Mouse (Mus musculus) left cerebral cortex, postnatal 14 days (tissue): ENCODE measurements around the gene Esr1. TPM values are rescaled to one million over a fixed set of nuclear protein-coding genes. Genes with fewer than 3 reads are reported as not detected.
A peak's percentile ranks its signal among the peaks of the same experiment; 100 is the strongest.

Experiments used
- DNase-seq, 2 experiments: peaks; one replicate each; pipeline ENCODE4 v3.0.0; 2021 to 2022; ENCODE audit warnings: low spot score in 2 of 2, mixed read lengths in 1 of 2
- intact Hi-C: fragments of 180-260 bp; cut with DNase I; formaldehyde crosslinking; loops from one replicate; pipeline ENCODE4 v1.15.1; 2025
- total RNA-seq, 2 experiments: library from RNA; stranded (reverse); gene quantifications; 2 replicates each; pipeline ENCODE4 v1.2.3; 2021

Gene Esr1
- total RNA-seq, 2 experiments from 2014 or later, result 2.7 to 2.9 TPM

DNA sequence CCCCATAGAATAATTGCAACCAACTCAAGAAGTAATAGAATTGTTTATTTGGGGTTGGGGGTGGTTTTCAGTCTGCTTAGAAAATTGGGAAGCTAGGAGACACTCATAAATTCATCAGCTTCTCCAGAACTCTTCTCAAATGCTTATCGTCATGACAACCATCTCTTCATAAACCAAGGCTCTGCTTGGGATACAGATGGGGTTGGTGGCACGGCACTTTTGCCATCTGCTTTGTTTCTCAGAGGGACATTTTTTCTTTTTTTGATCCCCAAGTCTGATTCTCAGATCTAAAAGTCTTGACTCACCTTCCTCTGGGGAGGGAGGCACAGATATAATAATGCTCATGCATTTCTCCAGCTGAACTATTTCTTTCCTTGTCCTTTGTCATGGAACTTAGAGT, 313.0 kb downstream of the Esr1 start:
- peak; percentile 23 to 55 for DNase-seq
- intact Hi-C loops, result no loop called here

DNA sequence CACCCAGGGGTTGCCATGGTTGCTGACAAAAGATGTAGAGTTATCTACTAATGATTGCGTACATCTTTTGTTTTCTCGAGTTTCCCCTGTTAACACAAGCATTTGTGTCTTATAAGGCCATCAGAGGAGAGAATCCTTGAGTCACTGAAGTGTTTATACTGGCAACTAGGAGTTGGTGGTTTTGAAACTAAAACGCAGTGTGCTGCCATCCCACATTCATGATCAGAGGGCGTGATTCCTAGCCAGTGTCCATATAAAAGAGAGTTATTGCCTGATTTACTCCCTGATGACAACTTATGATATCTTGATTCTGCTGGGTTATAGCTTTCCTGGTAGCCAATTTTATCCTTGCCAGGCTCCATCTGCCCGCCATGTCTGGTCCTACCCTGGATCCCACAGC, 331.8 kb downstream of the Esr1 start:
- intact Hi-C loops, result no loop called here

DNA sequence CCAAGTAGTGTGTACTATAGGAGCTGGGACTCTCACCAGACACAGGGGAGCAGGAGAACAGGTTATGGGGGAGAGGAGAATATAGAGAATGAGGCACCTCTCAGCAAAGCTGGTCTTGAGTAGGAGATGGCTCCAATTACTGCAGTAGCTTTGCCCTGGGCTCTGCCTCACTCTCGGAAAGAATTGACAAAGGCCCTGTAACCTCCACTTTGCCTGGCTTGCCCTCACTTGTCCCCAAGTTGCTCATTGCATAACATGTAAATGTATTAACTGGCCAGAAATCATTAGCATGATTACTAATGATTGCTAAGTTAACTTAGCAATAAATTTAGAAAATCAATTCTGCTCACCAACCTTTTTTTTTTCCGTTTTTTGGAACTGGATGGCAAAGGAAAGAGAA, 333.3 kb downstream of the Esr1 start:
- no peak for DNase-seq
- intact Hi-C loops, result no loop called here

More for the DNA sequence above, 331.8 kb downstream of the Esr1 start:
- no peak for DNase-seq

DNA sequence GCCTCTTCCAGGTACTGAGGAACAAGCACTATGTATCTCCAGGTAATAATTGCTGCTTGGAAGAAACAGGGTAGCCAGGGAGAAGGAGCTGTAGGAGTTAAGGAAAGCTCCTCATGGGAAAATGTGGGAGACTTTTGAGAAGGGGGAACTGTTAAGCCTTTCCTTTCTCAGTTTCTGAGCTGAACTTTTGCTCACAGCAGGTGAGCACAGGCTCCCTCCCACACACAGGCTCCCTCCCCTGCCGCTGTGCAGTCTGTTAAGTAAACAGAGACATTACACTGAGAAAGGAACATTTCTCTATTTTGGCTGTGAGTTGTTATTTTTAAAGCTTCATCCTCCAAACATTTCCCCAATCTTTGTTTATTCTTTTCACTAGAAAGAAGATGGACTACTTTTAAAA, 354.4 kb downstream of the Esr1 start:
- DNase-seq, result peak; percentile 18 to 29
- intact Hi-C loops, result no loop called here

DNA sequence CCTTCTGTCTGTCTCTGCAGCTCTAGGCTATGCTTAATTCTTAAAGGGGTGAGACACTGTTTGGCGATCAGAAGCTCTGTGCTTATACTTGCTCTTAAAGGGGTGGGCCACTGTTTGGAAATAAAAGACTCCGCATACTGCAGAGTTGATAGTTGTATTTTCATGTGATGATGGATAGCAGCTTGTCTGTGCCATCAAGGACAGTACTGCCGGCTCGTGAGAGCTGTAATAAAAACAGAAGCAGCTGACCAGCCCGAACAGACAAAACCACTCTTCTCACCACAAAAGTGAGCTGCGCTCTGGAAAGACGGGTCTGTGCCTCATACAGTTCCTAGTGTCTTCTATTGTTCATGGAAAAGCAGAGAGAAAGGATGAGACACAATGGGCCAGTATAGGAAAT, 359.8 kb downstream of the Esr1 start:
- DNase-seq, result no peak
- intact Hi-C loops, result no loop called here

DNA sequence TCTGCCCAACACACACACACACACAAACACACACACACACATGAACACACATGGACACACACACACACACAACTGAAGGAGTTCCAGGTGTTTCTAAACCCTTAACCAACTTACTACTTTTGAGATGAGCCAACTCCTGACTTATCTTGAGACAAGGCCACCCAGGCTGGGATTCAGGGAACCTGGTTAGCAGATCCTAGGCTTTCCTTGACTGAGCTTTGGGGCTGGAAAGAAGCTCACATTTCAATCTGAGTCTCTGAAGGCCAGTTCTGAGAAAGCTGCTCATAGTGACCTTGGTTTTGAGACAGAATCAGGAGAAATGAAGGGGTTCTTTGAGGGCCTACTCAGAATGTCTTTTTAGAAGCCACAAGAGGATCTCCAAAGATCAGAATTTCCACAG, 360.2 kb downstream of the Esr1 start:
- intact Hi-C loops, result no loop called here
- DNase-seq, result no peak

DNA sequence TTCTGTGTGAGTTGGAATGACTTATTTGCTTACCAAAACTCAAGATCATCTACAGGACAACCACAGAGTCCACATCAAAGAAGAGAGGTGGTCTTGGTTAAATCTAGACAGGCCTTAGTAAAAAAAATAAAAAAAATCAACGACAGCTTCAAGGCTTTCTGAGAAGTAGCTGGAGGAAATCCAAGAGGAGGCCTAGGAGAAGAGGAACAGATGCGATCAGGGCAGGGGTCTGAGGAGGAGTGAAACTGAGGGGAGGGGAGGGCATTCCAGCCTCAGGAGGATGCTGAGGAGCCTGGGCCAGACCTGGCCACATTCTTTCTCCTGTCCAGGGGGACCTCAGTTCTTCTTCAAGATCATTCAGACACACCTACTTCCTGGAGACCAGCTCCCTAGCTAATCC, 360.6 kb downstream of the Esr1 start:
- no peak for DNase-seq
- intact Hi-C loops, result no loop called here

DNA sequence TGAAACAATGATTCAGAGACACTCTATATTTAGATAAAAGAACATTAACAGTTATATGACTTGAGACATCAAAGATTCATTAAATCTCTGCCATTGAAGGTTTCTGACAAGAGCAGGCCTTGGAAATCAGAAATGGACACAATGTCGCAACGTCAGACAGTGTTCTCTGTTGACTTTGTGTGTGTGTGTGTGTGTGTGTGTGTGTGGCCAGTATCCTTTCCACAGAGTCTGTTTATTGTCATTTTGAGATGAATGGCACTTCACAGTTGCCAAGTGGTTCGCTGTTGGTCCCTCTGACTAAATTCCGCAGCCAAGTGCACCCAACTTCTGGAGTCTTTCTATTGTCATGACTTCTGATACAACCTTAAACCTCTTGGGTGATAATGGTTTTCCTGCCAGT, 362.9 kb downstream of the Esr1 start:
- DNase-seq, result no peak
- intact Hi-C loops, result no loop called here

DNA sequence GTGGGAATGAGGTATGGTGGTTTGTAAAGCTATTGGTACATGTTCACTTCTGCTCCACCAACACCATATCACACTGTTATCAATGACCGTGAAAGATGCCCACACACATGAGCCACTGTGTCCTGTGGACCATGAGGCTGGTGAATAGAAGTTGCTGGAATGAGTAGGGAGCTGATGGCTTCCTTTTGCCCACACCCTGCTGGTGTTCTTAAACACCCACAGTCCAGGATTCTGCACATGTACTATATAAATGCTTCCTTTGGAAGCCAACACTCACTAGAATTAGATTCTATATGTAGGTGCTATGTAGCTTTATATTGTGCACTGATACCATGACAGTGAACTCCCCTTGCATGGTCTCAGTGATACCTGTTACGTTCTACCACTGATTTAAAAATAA, 365.2 kb downstream of the Esr1 start:
- peak in 1 of 2 experiments; percentile 8 for DNase-seq
- intact Hi-C loops, result no loop called here

DNA sequence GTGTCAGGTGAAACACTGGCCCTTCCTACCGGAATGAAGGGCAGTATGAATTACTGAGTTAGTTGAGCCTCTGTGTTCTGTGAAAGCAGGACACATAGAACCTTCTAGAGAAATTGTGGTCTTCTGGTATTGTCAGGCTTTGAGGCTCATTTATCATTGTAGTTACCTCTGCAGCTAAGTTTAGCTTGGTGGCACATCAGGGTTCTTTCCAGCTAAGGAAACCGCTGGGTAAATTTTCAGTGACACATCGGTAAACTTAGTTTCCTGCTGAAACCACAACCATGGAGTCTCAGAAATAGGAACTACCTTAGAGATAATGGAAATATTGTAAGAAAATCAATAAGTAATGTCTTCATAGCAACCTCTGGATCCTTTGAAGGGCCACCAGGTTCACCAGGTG, 366.0 kb downstream of the Esr1 start:
- intact Hi-C loops, result no loop called here
- no peak for DNase-seq

DNA sequence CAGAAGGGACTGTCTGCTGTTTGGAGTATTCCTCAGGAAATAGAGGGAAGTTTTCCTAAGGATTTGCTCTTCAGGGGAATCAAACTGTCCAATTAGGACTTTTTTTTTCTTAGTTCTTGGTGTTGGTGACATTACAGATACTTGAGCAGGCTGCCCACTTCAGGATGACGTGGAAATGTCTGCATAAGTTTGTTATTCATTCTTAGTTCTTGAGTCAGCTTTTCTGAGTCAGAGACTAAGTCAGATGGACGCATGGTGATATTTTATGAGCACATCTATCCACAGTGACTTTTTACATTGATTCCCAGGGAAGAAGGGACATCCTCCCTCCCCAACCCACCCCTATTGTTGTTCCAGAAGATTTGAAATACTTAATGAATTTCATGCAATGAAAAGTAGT, 372.5 kb downstream of the Esr1 start:
- intact Hi-C loops, result no loop called here
- DNase-seq, result no peak

DNA sequence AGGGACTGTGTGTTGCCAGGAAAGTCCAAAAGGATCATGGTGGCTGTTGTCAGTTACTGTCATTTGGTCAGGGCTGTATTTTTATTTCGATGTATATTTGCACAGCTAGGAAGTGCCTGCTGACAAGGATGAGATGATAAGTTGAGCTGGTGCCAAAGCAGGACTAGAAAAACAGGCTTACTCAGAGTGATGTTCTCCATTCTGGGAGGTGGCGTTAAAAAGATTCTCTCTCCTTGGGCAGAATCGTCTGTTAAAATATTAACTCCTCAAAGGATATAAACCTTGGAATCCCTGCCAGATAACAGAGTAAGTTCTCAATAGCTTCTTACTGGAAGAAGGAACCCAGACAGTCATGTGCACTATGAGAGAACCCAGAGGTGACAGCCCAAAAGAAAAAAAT, 382.4 kb downstream of the Esr1 start:
- intact Hi-C loops, result no loop called here
- peak; percentile 22 to 30 for DNase-seq

DNA sequence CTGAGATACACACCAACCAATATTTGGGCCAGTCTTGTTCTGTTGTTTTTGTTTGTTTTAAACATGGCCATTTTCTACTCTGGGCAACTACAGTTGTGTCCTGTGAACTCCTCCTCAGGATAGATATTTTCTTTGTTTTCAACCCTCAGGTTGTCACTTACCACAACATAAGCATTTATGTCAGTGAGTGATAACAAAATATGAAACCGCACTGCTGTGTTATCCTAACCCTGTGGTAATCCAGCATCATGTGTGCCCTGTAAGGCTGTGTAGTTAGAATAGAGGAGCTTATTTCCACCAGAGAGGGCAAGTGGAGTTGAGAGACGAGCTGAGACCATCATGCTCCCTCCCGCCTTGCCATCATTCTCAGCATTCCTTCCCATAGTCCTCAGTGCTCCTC, 385.2 kb downstream of the Esr1 start:
- DNase-seq, result no peak
- intact Hi-C loops, result no loop called here

DNA sequence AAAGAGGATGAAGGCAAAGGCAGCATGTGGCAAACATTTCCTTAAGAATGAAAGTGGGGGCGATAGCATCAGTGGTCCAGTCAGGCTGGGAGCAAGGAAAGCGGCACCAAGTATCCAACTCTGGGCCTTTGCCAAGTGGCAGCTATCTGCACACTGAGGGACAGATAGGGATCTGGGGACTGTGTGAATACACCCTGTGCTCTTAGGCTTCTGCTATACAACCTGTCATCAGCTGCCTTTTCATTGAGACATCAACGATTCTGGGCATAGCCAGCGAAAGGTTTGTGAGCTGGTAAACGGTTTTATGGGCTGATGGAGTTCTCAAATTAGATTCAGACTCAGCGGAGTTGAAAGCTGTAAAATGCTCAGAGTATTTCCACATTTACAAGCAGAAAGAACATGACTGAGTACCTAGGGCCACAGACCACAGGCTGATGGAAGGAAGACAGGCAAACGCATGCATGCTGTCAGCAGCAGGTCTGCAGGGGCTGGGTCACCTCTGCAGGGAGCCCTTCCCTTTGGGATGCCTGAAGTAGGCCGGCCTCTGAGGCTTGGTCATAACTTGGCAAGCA, 397.5 kb downstream of the Esr1 start:
- intact Hi-C loops, result no loop called here
- no peak for DNase-seq

DNA sequence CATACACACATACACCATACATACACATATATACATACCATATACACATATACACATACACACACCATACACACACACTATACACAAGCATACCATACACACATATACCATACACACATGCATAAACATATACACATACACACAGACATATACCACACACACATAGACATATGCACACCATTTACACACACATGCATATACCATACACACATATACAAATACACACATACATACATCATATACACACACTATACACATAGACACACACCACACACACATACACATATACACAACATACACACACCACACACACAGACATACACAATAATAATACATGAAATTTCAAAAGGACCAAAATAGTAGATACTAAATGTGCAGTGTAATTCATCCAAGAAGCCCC, 400.6 kb downstream of the Esr1 start:
- no peak for DNase-seq
- intact Hi-C loops, result no loop called here

DNA sequence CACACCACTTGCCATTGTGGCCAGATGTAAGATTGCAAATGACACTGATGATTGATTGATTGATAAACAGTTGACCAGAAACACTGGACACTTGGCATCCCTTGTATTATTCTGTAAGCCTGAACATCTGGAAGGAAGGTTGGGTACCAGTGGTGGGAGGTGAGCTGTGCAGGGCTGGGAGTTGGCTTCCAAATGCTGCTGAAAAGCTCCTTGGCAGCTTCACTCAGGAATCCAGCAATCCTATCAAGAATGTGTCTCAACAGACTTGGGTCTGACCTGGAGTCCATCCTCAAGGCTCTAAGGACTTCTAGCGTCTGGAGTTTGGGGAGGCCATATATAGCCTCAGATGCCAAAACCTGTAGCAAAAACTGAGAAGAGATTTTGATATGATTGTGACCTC, 403.6 kb downstream of the Esr1 start:
- no peak for DNase-seq
- intact Hi-C loops, result no loop called here

DNA sequence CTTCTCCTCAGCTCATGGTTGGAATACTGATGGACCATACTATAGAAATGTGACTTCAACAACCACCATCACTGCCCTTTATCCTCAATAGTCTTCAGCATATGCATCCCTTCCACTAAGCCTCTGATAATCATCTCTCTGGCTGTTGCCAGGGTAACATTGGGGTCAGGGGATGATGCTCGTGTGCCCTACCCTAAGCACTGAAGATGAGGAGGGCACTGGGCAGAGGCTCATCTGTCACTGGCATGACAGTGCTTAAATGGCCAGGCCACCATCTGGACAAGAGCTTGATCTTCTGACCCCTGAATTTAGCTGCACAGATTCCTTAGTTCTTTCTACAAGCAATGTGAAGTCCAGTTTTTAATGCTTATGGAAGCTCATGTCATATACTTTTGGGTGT, 405.8 kb downstream of the Esr1 start:
- no peak for DNase-seq
- intact Hi-C loops, result no loop called here

DNA sequence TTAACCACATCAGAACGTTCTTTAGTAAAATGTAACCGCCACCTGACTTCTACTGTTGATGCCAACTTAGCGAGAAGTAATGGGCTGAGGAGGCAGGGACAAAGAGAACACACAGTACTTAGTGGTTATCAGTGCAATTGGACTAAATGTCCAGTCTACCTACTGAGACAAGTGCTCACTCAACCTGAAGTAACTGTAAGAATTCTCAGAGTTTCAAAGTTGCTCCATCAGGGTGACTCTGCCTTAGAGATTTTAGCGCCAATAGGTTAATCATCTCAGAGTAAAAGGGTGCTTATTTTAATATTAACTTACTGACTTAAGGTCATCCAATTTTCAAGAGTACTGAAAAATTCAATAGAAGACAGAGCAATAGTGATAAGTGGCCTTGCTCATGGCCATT, 414.5 kb downstream of the Esr1 start:
- DNase-seq, result no peak
- intact Hi-C loops, result no loop called here

DNA sequence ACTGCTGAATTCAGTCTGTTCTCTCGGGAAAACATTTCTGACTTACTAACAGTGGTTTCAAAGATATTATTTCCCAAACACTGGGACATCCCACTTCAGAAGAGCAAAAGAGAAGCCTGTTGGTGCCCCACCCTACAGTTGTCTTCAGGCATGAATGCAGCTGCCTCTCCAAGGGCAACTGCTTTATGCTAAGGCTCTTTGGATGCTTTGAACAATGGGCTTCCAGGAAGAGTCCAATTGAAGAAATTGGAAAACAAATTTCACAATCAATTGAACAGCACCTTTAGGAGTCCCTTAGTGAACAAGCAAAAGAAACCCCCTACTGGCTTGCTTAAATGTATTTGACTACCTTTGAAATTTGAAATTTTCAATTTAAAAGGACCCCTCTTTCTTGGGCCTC, 415.8 kb downstream of the Esr1 start:
- DNase-seq, result no peak
- intact Hi-C loops, result no loop called here

DNA sequence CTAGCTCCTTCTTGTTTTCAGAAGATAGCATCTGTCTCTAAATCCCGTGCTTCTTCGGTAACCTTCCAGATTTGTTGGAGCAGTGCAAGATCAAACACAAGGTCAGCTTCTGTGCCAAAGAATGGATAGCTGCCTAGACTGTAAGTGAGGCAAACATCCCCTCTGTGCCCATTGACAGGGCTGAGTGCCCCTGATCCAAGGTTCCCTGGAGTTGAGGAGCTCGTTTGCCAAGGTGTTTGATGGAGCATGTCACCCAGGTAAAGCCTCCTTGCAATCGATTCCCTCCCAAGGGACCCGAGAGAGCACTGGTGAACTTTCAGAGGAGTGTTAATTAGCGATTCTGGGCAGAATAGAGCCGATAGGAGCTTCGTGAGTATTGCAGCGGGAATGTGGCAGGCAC, 416.9 kb downstream of the Esr1 start:
- no peak for DNase-seq
- intact Hi-C loops, result no loop called here

DNA sequence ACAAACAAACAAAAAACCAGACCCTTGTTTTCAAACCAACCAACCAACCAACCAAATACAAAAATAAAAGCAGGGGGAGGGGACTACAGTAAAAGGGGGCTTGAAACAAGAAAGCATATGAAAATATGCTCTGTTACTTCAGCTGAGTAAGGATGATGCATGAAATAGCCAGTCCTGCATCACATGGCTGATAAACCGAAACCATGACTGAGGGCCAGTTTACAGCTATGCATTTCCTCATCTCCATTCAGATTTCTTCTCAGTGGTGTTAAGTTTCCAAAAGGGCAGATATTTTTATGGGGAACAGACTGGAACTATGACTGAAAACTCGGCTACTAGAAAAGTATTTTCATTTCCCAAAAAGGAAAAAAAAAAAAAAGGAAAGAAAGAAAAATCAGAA, 417.8 kb downstream of the Esr1 start:
- DNase-seq, result no peak
- intact Hi-C loops, result no loop called here

DNA sequence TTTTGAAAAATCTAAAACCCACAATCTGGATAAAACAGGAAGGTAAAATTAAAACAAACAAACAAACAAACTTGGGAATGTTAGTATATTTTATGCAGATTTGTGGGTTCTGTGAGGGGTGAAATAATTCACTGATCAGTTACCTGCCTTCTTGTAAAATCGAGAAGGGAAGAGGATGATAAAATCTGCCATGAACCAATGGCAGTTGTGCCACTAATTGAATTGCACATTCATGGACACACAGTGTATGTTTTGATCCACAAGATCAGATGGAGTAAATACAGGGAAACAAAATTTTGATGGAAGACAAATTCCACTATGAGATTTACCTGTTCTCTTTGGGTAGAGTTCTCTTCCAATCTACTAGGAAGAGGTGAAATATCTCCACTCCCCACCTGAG, 418.5 kb downstream of the Esr1 start:
- intact Hi-C loops, result no loop called here
- DNase-seq, result no peak
